Mouse (Mus musculus): ENCODE measurements around the gene Nup133. TPM values are rescaled to one million over a fixed set of nuclear protein-coding genes. Genes with fewer than 3 reads are reported as not detected.

The Nup133 gene
- total RNA-seq, 1 experiment from 2014 or later: 36.8 TPM

DNA sequence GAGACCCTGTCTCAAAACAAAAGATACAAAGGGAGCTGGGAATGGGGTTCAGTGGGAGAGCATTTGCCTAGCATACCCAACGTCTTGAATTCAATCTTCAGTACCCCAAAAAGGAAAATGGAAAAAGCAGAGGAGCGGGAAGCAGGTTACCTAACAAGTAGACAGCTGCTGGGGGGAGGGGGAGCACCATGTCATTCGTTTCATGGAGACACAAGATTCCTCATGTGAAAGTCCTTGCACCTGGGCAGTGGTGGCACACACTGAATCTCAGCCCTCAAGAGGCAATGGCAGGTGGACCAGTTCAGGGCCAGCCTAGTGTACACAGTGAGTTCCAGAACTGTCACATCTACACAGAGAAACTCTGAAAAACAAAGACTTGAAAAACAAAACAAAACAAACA, 91.7 kb downstream of the Nup133 start:
- ATAC-seq (replicated peaks; ENCODE audit: low read depth, poor library complexity, severe bottlenecking): no peak

DNA sequence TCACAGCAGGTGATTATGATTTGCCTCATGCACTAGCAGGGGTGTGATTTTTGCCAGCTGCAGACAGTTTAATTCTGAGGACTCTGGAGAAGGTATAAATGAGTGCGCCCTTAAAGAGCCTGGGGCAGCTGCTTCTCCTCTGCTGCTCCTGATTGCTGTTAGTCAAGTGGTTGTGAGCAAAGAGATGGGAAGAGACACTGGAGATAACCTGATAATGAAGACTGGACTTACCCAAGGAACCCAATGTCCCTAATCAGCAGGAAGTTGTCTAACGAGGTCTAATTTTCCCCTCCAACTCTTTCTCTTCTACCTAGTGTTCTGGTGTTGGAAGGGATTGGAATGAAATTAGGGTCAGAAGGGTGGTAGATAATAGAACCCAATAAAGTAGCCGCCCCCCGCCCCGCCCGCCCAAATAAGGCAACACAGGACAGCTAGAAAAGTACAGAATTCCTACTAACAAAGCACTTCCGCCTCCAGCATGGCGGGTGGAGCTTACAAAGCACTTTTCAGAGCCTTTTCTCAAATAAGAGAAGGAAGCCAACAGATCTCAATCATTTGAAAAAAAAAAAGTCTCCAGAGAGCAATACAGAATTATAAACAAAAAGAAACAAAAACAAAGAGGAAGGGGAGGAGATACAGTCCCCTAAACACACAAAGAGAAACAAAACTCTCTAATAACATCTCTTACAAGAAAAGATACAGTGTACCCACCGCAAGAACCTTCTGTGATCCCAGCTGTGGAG, 94.2 kb downstream of the Nup133 start:
- ATAC-seq (replicated peaks; ENCODE audit: low read depth, poor library complexity, severe bottlenecking): no peak

DNA sequence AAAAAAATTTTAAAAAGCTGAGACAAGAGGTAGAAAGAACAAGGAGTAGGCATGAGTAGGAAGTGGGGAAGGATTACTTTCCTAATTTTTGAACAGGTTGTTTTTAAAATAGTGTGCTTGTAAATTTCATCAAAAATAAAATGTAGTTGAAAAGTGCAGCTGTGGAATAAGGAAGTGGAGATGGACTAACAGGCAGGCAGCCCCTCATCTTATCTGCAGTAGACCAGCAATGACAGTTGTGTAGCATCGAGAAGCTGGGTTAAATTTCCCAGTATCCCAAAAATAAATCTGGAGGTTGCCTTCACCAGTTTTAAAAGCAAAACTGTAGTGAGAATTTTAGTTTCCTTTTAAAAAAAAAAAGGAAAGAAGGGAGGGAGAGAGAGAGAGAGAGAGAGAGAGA, 94.8 kb downstream of the Nup133 start:
- no peak for ATAC-seq (replicated peaks; ENCODE audit: low read depth, poor library complexity, severe bottlenecking)

DNA sequence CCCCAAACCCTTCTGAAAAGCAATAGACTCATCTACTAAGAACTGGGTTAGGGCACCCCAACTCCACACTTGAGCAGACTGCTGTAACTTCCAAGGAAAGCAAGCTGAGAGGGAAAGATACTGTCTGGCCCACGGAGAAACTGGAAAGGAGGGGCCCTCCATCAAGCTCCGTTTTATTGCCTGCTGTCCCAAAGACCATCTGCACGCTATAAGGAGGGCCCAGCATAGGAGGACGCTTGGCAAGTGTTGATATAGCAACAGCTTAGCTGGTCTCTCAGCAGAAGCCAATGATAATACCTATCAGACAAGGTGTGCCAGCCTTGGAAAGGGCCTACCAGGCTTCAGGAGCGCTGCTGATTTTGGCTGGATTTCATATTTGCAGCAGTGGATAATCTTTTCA, 97.5 kb downstream of the Nup133 start:
- no peak for ATAC-seq (replicated peaks; ENCODE audit: low read depth, poor library complexity, severe bottlenecking)

DNA sequence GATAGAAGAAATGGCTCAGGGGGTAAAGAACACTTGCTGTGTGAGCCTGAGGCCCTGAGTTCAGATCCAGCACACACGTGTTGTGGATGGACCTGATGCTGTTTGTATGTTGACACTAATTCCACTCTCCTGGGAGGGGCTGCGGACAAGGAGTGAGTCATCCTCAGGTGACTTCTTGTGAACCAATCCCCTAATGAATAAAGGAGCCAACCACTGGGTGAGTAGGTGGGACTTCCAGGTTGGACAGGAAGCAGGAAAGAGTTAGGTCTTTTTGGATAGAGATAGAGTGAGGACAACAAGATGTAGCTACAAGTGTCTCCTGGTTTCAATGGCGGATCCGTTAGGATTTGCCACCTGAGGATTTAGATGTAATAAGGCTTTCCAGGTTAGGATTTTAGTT, 99.7 kb downstream of the Nup133 start:
- ATAC-seq (replicated peaks; ENCODE audit: low read depth, poor library complexity, severe bottlenecking): no peak

DNA sequence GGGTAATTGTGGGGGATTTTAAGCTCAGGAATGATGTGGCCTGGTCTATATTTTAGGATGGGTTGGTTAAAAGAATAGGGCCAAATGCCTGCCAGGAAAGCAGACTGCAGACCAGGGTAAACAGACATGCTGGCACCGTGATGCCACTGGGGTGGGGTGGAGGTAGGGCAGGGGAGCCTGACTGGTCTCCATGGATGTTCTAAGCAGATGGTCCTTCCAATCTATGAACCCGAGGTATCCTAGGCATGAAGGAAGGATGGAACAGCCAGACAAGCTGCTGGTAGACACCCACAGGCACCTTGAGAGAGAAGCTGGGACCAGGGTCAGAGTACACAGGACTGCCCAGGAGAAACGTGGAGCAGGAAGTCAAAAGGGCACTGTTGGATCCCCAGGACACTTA, 101.5 kb downstream of the Nup133 start:
- ATAC-seq (replicated peaks; ENCODE audit: low read depth, poor library complexity, severe bottlenecking): no peak

Other genes with a start within 250 kb of the Nup133 start
- 12.5 and 15.9 TPM in 2 replicates for gene Rab4a, start 143.3 kb downstream of the Nup133 start, total RNA-seq (2017)
- gene Ccsap, start 89.1 kb downstream of the Nup133 start, total RNA-seq (2017): 10.6 and 12.2 TPM in 2 replicates
- not detected in 2 replicates for gene Acta1, start 54.5 kb downstream of the Nup133 start, total RNA-seq (2017)
- 20.2 and 21.1 TPM in 2 replicates for gene Abcb10, start 33.9 kb upstream of the Nup133 start, total RNA-seq (2017)
- gene Taf5l, start 72.1 kb upstream of the Nup133 start, total RNA-seq (2017): 45.6 and 46.5 TPM in 2 replicates
- gene Urb2, start 72.2 kb upstream of the Nup133 start, total RNA-seq (2017): 25.4 and 28.0 TPM in 2 replicates

Measured in common myeloid progenitor, adult 5-6 weeks (primary cell).